Mouse (Mus musculus) kidney, postnatal 10 days (tissue): ENCODE measurements around the gene Gm13290.
A peak's percentile ranks its signal among the peaks of the same experiment; 100 is the strongest.
"Not testable (repeated sequence)": the region's sequence is repeated elsewhere in the genome, so short reads cannot be mapped to it uniquely, and the experiment has no call there.

Experiments used
- DNase-seq: peaks from one replicate; pipeline ENCODE4 v3.0.0; 2021; ENCODE audit warnings: mixed read lengths

Gm13290 gene

DNA sequence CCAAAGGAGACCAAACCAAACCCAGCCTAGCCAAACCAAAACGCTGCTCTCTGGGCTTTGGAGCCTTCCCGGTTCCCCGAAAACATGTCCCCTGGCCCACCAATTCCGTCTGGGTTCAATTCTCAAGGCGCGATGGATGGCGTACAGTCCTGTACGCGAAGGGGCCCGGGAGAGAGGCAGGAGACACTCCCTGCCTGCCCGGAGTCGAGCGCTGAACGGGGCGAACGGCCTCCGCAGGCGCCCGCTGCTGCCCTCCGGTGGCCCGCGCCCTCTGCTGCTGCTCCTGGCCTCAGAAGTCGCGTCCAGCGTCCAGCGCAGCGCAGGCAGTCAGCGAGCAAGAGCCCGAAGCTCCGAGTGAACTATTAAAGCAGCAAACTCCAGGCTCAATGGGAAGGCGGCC, 8.7 kb downstream of the Gm13290 start:
- DNase-seq = peak; percentile 13

DNA sequence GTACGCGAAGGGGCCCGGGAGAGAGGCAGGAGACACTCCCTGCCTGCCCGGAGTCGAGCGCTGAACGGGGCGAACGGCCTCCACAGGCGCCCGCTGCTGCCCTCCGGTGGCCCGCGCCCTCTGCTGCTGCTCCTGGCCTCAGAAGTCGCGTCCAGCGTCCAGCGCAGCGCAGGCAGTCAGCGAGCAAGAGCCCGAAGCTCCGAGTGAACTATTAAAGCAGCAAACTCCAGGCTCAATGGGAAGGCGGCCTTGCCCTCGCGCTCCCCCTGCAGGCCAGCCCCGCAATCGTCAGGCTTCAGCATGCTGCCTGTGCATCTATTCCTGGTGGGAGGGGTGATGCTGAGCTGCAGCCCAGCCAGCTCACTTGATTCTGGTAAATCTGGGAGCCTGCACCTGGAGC, 11.8 kb downstream of the Gm13290 start, which contains the start of gene Gm13276:
Gene Gm13276 (plus strand): TSS at position 301 of the 400 bp plus-strand sequence.
- not testable (repeated sequence) for DNase-seq

- DNase-seq = peak; percentile 84
These were observed 14.8 kb downstream of the Gm13290 start, which contains the start of gene Gm13277 for GRCm38 (mm10) chr4:88788402-88788801. Gene Gm13277 (plus strand): TSS chr4:88788632.

GRCm38 (mm10) chr4:88791250-88791649, 17.6 kb downstream of the Gm13290 start, which contains the start of gene Gm13278:
Gene Gm13278 (plus strand): TSS chr4:88791550.
- DNase-seq = not testable (repeated sequence)

DNA sequence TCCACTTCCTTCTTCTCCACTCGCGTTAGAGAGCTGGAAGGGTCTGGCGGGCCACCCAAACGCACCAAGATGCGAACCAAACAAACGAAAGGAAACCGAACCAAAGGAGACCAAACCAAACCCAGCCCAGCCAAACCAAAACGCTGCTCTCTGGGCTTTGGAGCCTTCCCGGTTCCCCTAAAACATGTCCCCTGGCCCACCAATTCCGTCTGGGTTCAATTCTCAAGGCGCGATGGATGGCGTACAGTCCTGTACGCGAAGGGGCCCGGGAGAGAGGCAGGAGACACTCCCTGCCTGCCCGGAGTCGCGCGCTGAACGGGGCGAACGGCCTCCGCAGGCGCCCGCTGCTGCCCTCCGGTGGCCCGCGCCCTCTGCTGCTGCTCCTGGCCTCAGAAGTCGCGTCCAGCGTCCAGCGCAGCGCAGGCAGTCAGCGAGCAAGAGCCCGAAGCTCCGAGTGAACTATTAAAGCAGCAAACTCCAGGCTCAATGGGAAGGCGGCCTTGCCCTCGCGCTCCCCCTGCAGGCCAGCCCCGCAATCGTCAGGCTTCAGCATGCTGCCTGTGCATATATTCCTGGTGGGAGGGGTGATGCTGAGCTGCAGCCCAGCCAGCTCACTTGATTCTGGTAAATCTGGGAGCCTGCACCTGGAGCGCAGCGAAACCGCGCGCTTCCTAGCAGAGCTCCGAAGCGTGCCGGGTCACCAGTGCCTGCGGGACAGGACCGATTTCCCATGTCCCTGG, 20.5 kb downstream of the Gm13290 start, which contains the start of gene Gm13275:
Gene Gm13275 (plus strand): TSS at position 552 of the 740 bp plus-strand sequence.
- DNase-seq = peak; percentile 50

DNA sequence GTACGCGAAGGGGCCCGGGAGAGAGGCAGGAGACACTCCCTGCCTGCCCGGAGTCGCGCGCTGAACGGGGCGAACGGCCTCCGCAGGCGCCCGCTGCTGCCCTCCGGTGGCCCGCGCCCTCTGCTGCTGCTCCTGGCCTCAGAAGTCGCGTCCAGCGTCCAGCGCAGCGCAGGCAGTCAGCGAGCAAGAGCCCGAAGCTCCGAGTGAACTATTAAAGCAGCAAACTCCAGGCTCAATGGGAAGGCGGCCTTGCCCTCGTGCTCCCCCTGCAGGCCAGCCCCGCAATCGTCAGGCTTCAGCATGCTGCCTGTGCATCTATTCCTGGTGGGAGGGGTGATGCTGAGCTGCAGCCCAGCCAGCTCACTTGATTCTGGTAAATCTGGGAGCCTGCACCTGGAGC, 23.5 kb downstream of the Gm13290 start, which contains the start of gene Gm13279:
Gene Gm13279 (plus strand): TSS at position 301 of the 400 bp plus-strand sequence.
- DNase-seq = not testable (repeated sequence)

DNA sequence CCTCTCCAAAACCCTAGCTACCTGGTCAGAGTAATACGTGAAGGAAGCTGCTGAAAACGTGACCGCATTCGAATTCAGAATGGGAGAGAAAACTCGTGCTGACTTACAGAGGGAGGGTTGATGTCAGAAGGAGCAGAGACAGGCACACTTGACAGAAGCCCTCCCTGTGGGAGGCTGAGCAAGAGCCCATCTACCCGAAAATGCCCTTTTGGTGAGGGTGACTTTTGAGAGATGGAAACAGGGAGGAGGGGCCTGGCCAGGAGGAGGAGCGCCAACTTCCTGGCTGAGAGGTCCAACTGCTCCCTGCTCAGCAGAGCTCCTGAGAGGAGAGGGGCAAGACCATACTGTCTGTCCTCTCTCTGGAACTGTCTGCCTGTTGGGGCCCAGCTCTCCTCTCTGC, 25.7 kb downstream of the Gm13290 start, which contains the start of gene Gm13285:
Gene Gm13285 (plus strand): TSS at position 301 of the 400 bp plus-strand sequence.
- DNase-seq = not testable (repeated sequence)

DNA sequence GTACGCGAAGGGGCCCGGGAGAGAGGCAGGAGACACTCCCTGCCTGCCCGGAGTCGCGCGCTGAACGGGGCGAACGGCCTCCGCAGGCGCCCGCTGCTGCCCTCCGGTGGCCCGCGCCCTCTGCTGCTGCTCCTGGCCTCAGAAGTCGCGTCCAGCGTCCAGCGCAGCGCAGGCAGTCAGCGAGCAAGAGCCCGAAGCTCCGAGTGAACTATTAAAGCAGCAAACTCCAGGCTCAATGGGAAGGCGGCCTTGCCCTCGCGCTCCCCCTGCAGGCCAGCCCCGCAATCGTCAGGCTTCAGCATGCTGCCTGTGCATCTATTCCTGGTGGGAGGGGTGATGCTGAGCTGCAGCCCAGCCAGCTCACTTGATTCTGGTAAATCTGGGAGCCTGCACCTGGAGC, 29.3 kb downstream of the Gm13290 start, which contains the start of gene Gm13287:
Gene Gm13287 (plus strand): TSS at position 301 of the 400 bp plus-strand sequence.
- DNase-seq = not testable (repeated sequence)

GRCm38 (mm10) chr4:88805231-88805630, 31.6 kb downstream of the Gm13290 start, which contains the start of gene Gm13288:
Gene Gm13288 (plus strand): TSS chr4:88805531.
- not testable (repeated sequence) for DNase-seq

- peak; percentile 53 for DNase-seq
These were observed 32.1 kb downstream of the Gm13290 start for GRCm38 (mm10) chr4:88805761-88806160.

- DNase-seq = no peak
These were observed 42.3 kb downstream of the Gm13290 start, which contains the start of gene Ifna7 for GRCm38 (mm10) chr4:88815928-88816327. Gene Ifna7 (plus strand): TSS chr4:88816228.

DNA sequence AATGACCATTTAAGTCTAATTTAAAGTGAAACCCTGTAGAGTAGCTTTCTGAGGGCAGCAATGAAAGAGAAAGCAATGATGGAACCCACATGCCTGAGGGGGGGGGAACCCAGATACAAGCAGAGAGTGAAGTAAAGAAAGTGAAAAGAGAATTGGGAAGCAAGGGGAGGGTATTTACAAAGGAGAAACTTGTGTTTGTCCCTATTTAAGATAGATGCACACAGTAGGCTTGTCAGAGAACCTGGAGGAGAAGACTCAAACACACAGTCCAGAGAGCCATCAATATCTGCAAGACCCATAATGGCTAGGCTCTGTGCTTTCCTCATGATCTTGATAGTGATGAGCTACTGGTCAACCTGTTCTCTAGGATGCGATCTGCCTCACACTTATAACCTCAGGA, 46.0 kb downstream of the Gm13290 start, which contains the start of gene Ifna11:
Gene Ifna11 (plus strand): TSS at position 301 of the 400 bp plus-strand sequence.
- no peak for DNase-seq

- DNase-seq = peak; percentile 31
These were observed 49.4 kb downstream of the Gm13290 start for GRCm38 (mm10) chr4:88822995-88823394.
